Mouse (Mus musculus): Measurements from ENCODE around the gene Dync1li1. TPM values are rescaled to one million over a fixed set of nuclear protein-coding genes. Genes with fewer than 3 reads are reported as not detected.
A peak's percentile ranks its signal among the peaks of the same experiment; 100 is the strongest.
"Not testable (repeated sequence)": the region's sequence is repeated elsewhere in the genome, so short reads cannot be mapped to it uniquely, and the experiment has no call there.

The Dync1li1 gene
- total RNA-seq, 2 experiments from 2014 or later, result 28.2 to 52.6 TPM

GRCm38 (mm10) chr9:114713481-114713880 is 24.9 kb downstream of the Dync1li1 start:
- ATAC-seq (replicated peaks; ENCODE audit: low FRiP score, low TSS enrichment, poor library complexity, severe bottlenecking), result no peak

- ATAC-seq (replicated peaks; ENCODE audit: low FRiP score, low TSS enrichment, poor library complexity, severe bottlenecking), result no peak
These were observed 28.2 kb downstream of the Dync1li1 start for GRCm38 (mm10) chr9:114716677-114717331.

- no peak for ATAC-seq (replicated peaks; ENCODE audit: low FRiP score, low TSS enrichment, poor library complexity, severe bottlenecking)
These were observed 38.7 kb downstream of the Dync1li1 start for GRCm38 (mm10) chr9:114727315-114727714.

- ATAC-seq (replicated peaks; ENCODE audit: low FRiP score, low TSS enrichment, poor library complexity, severe bottlenecking), result not testable (repeated sequence)
These were observed 39.8 kb downstream of the Dync1li1 start for GRCm38 (mm10) chr9:114728432-114728831.

GRCm38 (mm10) chr9:114729911-114730805 is 41.6 kb downstream of the Dync1li1 start:
- ATAC-seq (replicated peaks; ENCODE audit: low FRiP score, low TSS enrichment, poor library complexity, severe bottlenecking), result no peak; the same call in 1 of the 2 replicates

GRCm38 (mm10) chr9:114731011-114731755 is 42.6 kb downstream of the Dync1li1 start, which contains the start of gene Cmtm6:
TSS of gene Cmtm6 (plus strand) at chr9:114731116.
- ATAC-seq (replicated peaks; ENCODE audit: low FRiP score, low TSS enrichment, poor library complexity, severe bottlenecking), result peak; percentile 82

- 0 out of 2 replicates have a peak, but pooled peaks have one; percentile 14 for ATAC-seq (replicated peaks; ENCODE audit: low FRiP score, low TSS enrichment, poor library complexity, severe bottlenecking)
These were observed 43.5 kb downstream of the Dync1li1 start for GRCm38 (mm10) chr9:114731871-114732682.

GRCm38 (mm10) chr9:114733238-114733637 is 44.6 kb downstream of the Dync1li1 start:
- ATAC-seq (replicated peaks; ENCODE audit: low FRiP score, low TSS enrichment, poor library complexity, severe bottlenecking), result peak; percentile 33; the same call in 1 of the 2 replicates

GRCm38 (mm10) chr9:114736442-114736841 is 47.9 kb downstream of the Dync1li1 start:
- 0 out of 2 replicates have a peak, but pooled peaks have one; percentile 1 for ATAC-seq (replicated peaks; ENCODE audit: low FRiP score, low TSS enrichment, poor library complexity, severe bottlenecking)

GRCm38 (mm10) chr9:114740336-114740735 is 51.7 kb downstream of the Dync1li1 start:
- ATAC-seq (replicated peaks; ENCODE audit: low FRiP score, low TSS enrichment, poor library complexity, severe bottlenecking), result no peak

GRCm38 (mm10) chr9:114742731-114743130 is 54.1 kb downstream of the Dync1li1 start:
- no peak for ATAC-seq (replicated peaks; ENCODE audit: low FRiP score, low TSS enrichment, poor library complexity, severe bottlenecking)

GRCm38 (mm10) chr9:114745163-114745562 is 56.6 kb downstream of the Dync1li1 start:
- no peak for ATAC-seq (replicated peaks; ENCODE audit: low FRiP score, low TSS enrichment, poor library complexity, severe bottlenecking)

- no peak for ATAC-seq (replicated peaks; ENCODE audit: low FRiP score, low TSS enrichment, poor library complexity, severe bottlenecking)
These were observed 57.1 kb downstream of the Dync1li1 start for GRCm38 (mm10) chr9:114745654-114746053.

- ATAC-seq (replicated peaks; ENCODE audit: low FRiP score, low TSS enrichment, poor library complexity, severe bottlenecking), result no peak
These were observed 58.4 kb downstream of the Dync1li1 start for GRCm38 (mm10) chr9:114747012-114747411.

- ATAC-seq (replicated peaks; ENCODE audit: low FRiP score, low TSS enrichment, poor library complexity, severe bottlenecking), result no peak
These were observed 58.9 kb downstream of the Dync1li1 start for GRCm38 (mm10) chr9:114747466-114747865.

GRCm38 (mm10) chr9:114751582-114751981 is 63.0 kb downstream of the Dync1li1 start:
- ATAC-seq (replicated peaks; ENCODE audit: low FRiP score, low TSS enrichment, poor library complexity, severe bottlenecking), result no peak

GRCm38 (mm10) chr9:114752311-114752710 is 63.7 kb downstream of the Dync1li1 start:
- ATAC-seq (replicated peaks; ENCODE audit: low FRiP score, low TSS enrichment, poor library complexity, severe bottlenecking), result no peak

- ATAC-seq (replicated peaks; ENCODE audit: low FRiP score, low TSS enrichment, poor library complexity, severe bottlenecking), result peak; percentile 96
These were observed 64.4 kb downstream of the Dync1li1 start for GRCm38 (mm10) chr9:114752863-114753484.
